Mouse (Mus musculus) kidney, postnatal 0 days (tissue): ENCODE measurements around the gene Spag6. TPM values are rescaled to one million over a fixed set of nuclear protein-coding genes. Genes with fewer than 3 reads are reported as not detected.

Experiments
- ATAC-seq: fragments of 200-750 bp; cut with Nextera tagmentation; replicated peaks from 2 replicates; pipeline ENCODE4 v1.8.0; 2017; ENCODE audit warnings: low read depth, moderate number of reproducible peaks, moderate TSS enrichment, moderate library complexity; ENCODE audit not compliant: low FRiP score
- DNase-seq: peaks from one replicate; pipeline ENCODE4 v3.0.0-alpha.2; 2016; ENCODE audit warnings: low spot score
- H3K27ac ChIP-seq: fragments of 300-500 bp; sonication (generic); 2 replicates; pipeline ENCODE4 v1.5.1; 2014; ENCODE audit warnings: mild to moderate bottlenecking
- H3K27me3 ChIP-seq: fragments of 300-500 bp; sonication (generic); 2 replicates; pipeline ENCODE4 v1.6.1; 2014; ENCODE audit warnings: low read length, mixed read lengths; ENCODE audit not compliant: insufficient read depth
- H3K36me3 ChIP-seq: fragments of 300-500 bp; sonication (generic); 2 replicates; pipeline ENCODE4 v1.6.1; 2014; ENCODE audit warnings: low read length, mixed read lengths; ENCODE audit not compliant: insufficient read depth
- H3K4me1 ChIP-seq: fragments of 300-500 bp; sonication (generic); replicated peaks from 2 replicates; pipeline ENCODE4 v1.6.1; 2014; ENCODE audit warnings: antibody characterized with exemption, low read length, mixed read lengths; ENCODE audit not compliant: insufficient read depth
- H3K4me2 ChIP-seq: fragments of 300-500 bp; sonication (generic); 2 replicates; pipeline ENCODE4 v1.6.1; 2014; ENCODE audit warnings: mild to moderate bottlenecking, low read length, moderate library complexity, mixed read lengths
- H3K4me3 ChIP-seq: fragments of 300-500 bp; sonication (generic); replicated peaks from 2 replicates; pipeline ENCODE4 v1.5.1; 2014; ENCODE audit warnings: low read depth, low read length
- H3K9ac ChIP-seq: fragments of 300-500 bp; sonication (generic); 2 replicates; pipeline ENCODE4 v1.6.1; 2014; ENCODE audit warnings: low read depth, low read length
- H3K9me3 ChIP-seq: fragments of 300-500 bp; sonication (generic); replicated peaks from 2 replicates; pipeline ENCODE4 v1.6.1; 2016; ENCODE audit warnings: low read length, inconsistent platforms, mixed read lengths
- CTCF ChIP-seq: IDR thresholded peaks from 2 replicates; pipeline ENCODE4 v1.5.1; 2016; ENCODE audit warnings: antibody characterized with exemption, low read depth, mild to moderate bottlenecking, moderate library complexity
- WGBS: fragments of 180-500 bp; shearing (Covaris S2); extraction: QIAGEN DNeasy Blood & Tissue Kit; methylation state at CpG from one replicate; pipeline ENCODE4 v1.1.7; 2014; 5-methylcytosine and 5-hydroxymethylcytosine counted together
- polyA plus RNA-seq: library from polyadenylated mRNA; unstranded; fragments of >200 nt; fragmentation: Nextera tagmentation; extraction: Ambion mirVana; gene quantifications from 2 replicates; pipeline ENCODE4 v1.2.1, GENCODE M21; 2015

The Spag6 gene
- polyA plus RNA-seq, 1 experiment from 2014 or later = 0.18 TPM

DNA sequence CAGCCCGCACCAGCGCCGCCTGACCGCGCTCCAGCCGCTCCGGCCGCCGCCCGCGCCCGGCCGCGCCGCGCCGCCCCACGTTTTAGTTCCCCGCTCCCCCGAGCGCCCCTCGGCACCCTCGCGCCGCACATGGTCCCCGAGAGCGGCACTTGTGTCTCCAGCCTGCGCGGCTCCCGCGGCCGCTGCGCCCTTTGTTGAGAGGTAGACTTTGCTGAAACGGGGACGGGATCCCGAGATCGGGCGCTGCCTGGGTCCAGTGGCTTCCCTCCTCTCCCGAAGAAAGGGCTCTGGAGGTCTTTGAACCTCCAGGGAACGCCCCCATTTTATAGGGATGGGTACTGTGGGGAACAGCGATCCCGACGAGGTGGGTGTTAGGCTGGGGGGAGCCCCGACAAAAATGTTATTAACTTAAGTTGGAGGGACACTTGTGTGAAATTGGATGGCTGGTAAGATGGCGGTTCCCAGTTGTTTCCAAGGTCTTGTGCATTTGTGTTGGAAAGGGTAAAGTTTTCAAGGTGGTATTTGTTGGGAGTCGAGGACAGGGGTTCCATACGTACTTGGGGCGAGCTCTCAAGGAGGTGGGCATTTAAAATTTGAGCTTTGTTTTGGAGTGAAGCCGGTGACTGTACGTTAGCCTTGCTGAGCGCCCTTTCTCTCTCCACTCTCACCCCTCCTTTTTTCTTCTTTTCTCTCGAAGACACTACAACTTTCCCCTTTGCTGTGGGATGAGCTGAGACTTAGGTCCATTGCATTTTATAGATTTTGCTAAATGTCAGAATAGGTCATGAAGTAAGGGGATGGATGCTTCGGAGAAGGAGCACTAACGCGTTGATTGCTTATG, 16.0 kb upstream of the Spag6 start:
- peak overlapping the region; percentile 94 for H3K4me3 ChIP-seq
- no peak overlapping the region for H3K27ac ChIP-seq
- H3K9me3 ChIP-seq = no peaks in the 10 kb centered on the region
- peaks cover 5% of the 10 kb centered on the region; the same call in 1 of the 2 replicates for H3K27me3 ChIP-seq
- no peak for TF ChIP-seq CTCF
- peak overlapping the region; percentile 97 for H3K9ac ChIP-seq
- H3K4me2 ChIP-seq = peak overlapping the region; percentile 90
- ATAC-seq (peak; percentile 12), DNase-seq (peak; percentile 67)
- 0 out of 2 replicates have a peak, but pooled peaks cover 4% of the 10 kb centered on the region for H3K4me1 ChIP-seq
- no peaks in the 10 kb centered on the region for H3K36me3 ChIP-seq
- WGBS = under 1% methylated on average over 38 of the region's 55 CpGs

DNA sequence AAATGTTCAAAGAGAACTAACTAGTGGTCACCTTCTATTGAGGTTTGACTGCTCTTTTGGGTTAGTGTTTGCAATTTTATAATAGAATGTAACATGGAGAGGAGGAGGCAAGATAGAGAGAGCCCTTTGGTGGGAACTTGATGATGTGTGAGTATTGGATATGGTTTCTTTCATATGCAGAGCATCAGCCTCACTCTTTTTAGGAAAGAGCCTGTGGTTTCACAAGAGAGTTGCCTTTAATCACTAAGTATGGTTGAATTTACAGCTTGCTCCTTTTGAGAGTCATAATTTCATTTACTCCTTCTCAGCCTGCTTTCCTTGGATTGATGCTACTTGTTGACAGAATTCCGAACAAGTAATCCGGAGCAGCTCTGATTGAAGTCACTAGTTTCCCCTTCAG, 14.1 kb upstream of the Spag6 start:
- no peak overlapping the region for H3K4me2 ChIP-seq
- ATAC-seq (no peak), DNase-seq (no peak)
- no peaks in the 10 kb centered on the region for H3K9me3 ChIP-seq
- no peak for TF ChIP-seq CTCF
- H3K4me1 ChIP-seq = 0 out of 2 replicates have a peak, but pooled peaks cover 4% of the 10 kb centered on the region
- H3K27me3 ChIP-seq = peaks cover 5% of the 10 kb centered on the region; the same call in 1 of the 2 replicates
- no peak overlapping the region for H3K9ac ChIP-seq
- WGBS = 94% methylated on average over 2 of the region's 2 CpGs
- H3K27ac ChIP-seq = no peak overlapping the region
- H3K4me3 ChIP-seq = no peak overlapping the region
- peaks cover 4% of the 10 kb centered on the region; the same call in 1 of the 2 replicates for H3K36me3 ChIP-seq

DNA sequence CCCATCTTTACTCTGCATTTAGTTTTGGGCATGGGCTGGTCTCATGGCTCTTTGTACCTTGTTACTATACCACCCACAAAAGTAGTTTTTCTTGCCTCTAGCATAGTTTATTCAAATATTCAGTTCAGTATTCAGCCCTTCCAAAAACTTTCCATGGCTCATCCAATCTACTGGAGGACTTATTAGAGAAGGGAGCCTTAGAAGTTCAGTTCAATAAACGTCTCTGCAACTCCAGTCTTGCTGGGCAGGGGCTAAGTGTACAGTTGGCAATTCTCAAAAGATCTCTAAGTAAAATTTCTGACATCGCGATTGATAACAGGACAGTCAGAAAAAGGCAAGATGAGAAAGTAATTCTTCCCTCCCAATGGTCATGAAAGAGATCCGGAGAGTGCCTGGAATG, 13.3 kb upstream of the Spag6 start:
- 0% methylated on average over 4 of the region's 4 CpGs for WGBS

DNA sequence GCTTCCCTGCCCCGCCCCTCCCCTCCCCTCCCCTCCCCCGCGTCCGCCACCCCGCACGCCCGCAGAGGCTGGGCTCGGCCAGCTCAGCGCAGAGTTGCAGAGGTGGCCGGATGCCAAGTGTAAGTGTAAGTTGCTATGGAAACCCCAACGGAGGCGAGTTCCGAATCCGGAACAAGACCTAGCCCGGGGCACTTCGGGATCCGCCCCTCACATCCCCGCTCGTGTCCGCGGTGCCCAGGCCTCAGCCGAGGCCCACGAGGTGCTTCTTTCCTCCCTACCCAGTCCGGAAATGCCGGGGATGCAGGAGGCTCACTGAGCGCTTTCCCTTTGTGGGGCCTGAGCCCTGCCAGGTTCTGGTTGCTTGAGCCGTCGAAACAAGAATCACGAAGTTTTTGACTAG, 12.9 kb upstream of the Spag6 start:
- Histone ChIP-seq H3K9ac (peak overlapping the region; percentile 35; the same call in 1 of the 2 replicates), H3K4me2 (peak overlapping the region; percentile 72), H3K27ac (no peak overlapping the region), H3K27me3 (peaks cover 5% of the 10 kb centered on the region; the same call in 1 of the 2 replicates), H3K9me3 (no peaks in the 10 kb centered on the region), H3K4me3 (peak overlapping the region; percentile 38), H3K36me3 (peaks cover 4% of the 10 kb centered on the region; the same call in 1 of the 2 replicates), H3K4me1 (0 out of 2 replicates have a peak, but pooled peaks cover 4% of the 10 kb centered on the region)
- WGBS = 3% methylated on average over 27 of the region's 29 CpGs
- ATAC-seq (no peak), DNase-seq (peak; percentile 75)
- TF ChIP-seq CTCF = no peak

More for the DNA sequence above, 13.3 kb upstream of the Spag6 start:
- H3K27ac ChIP-seq = no peak overlapping the region
- DNase-seq (no peak), ATAC-seq (no peak)
- H3K4me2 ChIP-seq = peak overlapping the region; percentile 72
- peaks cover 5% of the 10 kb centered on the region; the same call in 1 of the 2 replicates for H3K27me3 ChIP-seq
- no peak for TF ChIP-seq CTCF
- peaks cover 4% of the 10 kb centered on the region; the same call in 1 of the 2 replicates for H3K36me3 ChIP-seq
- peak overlapping the region; percentile 38 for H3K4me3 ChIP-seq
- H3K4me1 ChIP-seq = 0 out of 2 replicates have a peak, but pooled peaks cover 4% of the 10 kb centered on the region
- 0 out of 2 replicates have a peak overlapping the region, but pooled peaks have one; percentile 35 for H3K9ac ChIP-seq
- H3K9me3 ChIP-seq = no peaks in the 10 kb centered on the region

DNA sequence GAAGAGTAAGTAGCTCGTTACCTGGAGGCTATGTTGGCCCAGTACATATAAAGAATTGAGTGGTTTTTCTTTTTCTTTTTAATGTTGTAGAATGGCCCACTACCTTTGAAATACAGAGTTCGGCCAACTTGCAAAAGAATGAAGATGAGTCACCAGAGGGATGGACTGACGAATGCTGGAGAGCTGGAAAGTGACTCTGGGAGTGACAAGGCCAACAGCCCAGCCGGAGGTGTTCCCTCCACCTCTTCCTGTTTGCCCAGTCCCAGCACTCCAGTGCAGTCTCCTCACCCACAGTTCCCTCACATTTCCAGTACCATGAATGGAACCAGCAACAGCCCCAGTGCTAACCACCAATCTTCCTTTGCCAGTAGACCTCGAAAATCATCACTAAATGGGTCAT, 9.8 kb upstream of the Spag6 start:
- ATAC-seq = no peak
- 87% methylated on average over 5 of the region's 5 CpGs for WGBS
- H3K27ac ChIP-seq = no peak overlapping the region
- no peaks in the 10 kb centered on the region for H3K9me3 ChIP-seq
- no peak overlapping the region for H3K9ac ChIP-seq
- no peak overlapping the region for H3K4me3 ChIP-seq
- peaks cover 24% of the 10 kb centered on the region for H3K27me3 ChIP-seq
- H3K36me3 ChIP-seq = peaks cover 4% of the 10 kb centered on the region; the same call in 1 of the 2 replicates
- DNase-seq = no peak
- TF ChIP-seq CTCF = no peak
- 0 out of 2 replicates have a peak, but pooled peaks cover 7% of the 10 kb centered on the region for H3K4me1 ChIP-seq
- no peak overlapping the region for H3K4me2 ChIP-seq

DNA sequence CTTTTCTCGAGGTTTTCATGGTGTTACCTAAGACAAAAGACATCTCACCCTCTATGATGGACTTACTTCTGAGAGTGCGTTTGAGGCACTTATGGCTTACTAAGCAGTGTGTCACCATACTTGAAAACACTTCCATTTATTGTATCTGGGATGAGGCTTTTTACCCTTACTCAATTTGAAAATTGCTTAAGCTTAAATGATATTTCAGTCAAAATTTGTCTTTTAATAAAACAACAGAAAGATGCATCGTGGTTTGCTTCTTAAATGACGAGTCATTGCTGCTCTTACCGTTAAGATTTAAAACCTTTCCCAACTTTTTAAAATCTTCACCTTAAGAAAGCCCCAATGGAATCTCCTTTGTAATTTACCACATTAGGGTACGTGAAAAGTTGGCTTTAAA, 7.4 kb upstream of the Spag6 start:
- peaks cover 32% of the 10 kb centered on the region for H3K27me3 ChIP-seq
- 74% methylated on average over 6 of the region's 6 CpGs for WGBS
- no peak for TF ChIP-seq CTCF
- H3K27ac ChIP-seq = no peak overlapping the region
- H3K4me2 ChIP-seq = no peak overlapping the region
- no peak overlapping the region for H3K9ac ChIP-seq
- H3K4me3 ChIP-seq = no peak overlapping the region
- DNase-seq (no peak), ATAC-seq (no peak)
- H3K4me1 ChIP-seq = peaks cover 16% of the 10 kb centered on the region; the same call in 1 of the 2 replicates
- peaks cover 4% of the 10 kb centered on the region; the same call in 1 of the 2 replicates for H3K36me3 ChIP-seq
- H3K9me3 ChIP-seq = no peaks in the 10 kb centered on the region
